Mouse (Mus musculus) adrenal gland, postnatal 10 days (tissue): ENCODE data around the gene Smim14. TPM values are rescaled to one million over a fixed set of nuclear protein-coding genes. Genes with fewer than 3 reads are reported as not detected.
"Not testable (repeated sequence)": the region's sequence is repeated elsewhere in the genome, so short reads cannot be mapped to it uniquely, and the experiment has no call there.

Experiments
- DNase-seq: peaks from one replicate; pipeline ENCODE4 v3.0.0; 2021; ENCODE audit warnings: mixed read lengths
- total RNA-seq, 2 experiments: library from RNA; stranded (reverse); gene quantifications; 2 replicates each; pipeline ENCODE4 v1.2.3; 2021

Gene Smim14
- total RNA-seq, 2 experiments from 2014 or later = 115 to 117 TPM

GRCm38 (mm10) chr5:65524831-65525230, 12.2 kb downstream of the Smim14 start:
- no peak for DNase-seq

GRCm38 (mm10) chr5:65521803-65522202, 15.2 kb downstream of the Smim14 start:
- DNase-seq = no peak

DNA sequence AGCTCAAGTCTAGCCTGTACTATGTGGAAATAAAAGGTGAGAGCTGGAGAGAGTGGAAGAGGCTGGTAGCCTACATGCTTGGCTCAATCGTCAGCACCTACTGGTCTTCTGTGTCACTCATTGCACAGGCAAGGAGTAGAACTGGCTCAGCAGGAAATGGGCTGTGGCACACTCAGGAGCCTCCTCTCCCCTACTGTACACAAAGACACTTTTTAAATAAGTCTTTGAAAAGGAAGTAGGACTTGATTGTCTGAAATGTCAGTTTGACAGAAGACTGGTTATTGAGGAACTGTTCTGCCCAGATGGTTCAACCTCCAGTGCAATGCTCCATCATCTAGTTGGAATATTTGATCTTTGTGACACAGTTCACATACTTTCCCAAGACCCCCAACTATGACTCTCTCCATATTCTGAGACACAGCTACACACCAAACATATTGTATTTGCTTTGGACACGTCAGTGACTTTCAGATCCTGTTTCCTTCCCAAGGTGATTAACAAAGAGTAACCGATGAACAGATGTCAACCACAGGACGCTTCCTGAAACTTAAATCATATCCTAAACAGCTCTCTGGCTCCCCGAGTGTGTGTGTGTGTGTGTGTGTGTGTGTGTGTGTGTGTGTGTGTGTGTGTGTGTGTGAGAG, 22.2 kb downstream of the Smim14 start:
- DNase-seq = no peak

DNA sequence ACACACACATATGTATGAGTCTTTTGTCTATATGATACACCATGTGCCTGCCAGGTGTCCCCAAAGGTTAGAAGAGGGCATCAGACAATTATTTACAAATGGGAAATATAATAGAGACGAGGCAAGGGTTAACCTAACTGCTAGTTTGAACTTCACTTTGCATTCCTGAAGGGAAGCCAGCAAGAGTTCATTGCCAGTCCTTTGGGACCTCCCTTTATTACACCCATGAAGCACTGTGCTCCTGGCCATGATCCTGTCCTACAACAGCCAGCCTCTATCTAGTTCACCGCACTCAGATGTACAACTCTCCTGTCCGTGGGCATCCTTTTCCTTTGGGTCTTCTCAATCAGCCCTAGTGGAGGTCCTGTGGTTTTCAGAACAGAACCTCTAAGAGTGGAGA, 23.5 kb downstream of the Smim14 start:
- DNase-seq = peak; percentile 18

DNA sequence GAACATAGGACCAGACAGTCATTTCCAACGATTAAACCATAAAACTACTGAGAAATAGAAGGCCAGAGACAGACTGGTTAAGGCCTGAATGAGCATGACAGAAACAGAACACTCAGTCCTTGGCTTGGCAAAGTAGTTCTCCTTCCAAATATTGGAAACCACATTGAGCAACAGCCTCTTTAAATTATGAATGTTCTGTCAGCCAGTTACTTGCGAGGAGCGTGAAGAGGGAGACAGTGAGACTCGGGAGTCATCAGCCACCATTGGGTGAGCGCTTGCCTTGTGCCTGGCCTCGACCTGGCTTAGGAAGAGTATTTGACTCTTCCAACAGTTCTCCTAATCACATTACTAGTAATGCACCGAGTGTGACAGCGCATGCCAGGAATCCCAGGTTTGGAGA, 28.6 kb downstream of the Smim14 start:
- peak; percentile 39 for DNase-seq

DNA sequence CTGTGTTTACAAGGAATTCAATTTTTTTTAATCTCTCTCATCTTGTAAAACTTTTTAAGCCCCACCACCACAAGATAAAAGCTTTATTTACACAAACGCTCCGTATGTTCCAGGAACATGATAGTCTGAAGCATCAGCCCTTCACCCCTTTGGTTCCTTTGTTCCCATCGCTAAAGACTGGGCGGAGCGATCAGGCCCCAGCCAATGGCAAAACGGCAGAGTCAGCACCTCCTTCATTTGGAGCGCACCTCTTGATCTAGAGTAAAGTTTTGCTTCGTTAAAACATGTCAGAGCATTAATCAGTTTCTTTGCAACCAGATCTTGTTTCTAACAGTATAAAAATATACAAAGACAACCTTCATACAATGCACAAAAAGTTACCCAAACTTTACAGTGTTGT, 31.2 kb downstream of the Smim14 start:
- peak; percentile 61 for DNase-seq

DNA sequence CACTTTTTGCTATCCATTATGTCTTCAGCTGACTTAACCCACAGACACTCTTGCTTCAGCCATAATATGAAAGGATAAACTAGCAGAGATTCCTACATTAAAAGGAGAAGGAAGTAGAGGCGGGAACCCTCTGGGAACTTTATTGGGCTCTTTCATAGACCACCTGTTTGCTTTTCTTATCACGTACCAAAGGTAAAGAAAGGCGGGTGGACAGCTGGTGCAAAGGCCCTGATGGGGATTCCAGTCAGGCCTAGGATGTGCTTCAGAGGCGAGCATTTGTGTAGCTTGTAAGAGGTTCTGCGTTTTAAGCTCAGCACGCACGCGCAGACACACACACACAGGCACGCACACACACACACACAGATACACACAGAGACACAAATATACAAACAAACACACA, 35.6 kb downstream of the Smim14 start:
- DNase-seq = no peak

DNA sequence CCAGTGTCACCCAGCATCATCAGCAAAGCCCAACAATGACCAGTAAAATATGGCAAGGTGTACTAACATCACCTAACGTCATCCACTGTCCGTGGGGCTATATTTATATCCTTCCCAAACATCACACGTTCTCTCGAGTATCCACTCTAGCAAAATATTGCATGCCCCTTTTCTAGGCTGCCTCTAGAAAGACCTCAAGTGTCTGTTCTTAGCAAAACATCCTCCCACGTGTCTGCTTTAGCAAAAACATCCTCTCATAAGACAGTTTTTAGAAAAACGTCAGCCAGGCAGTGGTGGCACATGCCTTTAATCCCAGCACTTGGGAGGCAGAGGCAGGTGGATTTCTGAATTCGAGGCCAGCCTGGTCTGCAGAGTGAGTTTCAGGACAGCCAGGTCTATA, 36.8 kb downstream of the Smim14 start:
- DNase-seq = no peak

DNA sequence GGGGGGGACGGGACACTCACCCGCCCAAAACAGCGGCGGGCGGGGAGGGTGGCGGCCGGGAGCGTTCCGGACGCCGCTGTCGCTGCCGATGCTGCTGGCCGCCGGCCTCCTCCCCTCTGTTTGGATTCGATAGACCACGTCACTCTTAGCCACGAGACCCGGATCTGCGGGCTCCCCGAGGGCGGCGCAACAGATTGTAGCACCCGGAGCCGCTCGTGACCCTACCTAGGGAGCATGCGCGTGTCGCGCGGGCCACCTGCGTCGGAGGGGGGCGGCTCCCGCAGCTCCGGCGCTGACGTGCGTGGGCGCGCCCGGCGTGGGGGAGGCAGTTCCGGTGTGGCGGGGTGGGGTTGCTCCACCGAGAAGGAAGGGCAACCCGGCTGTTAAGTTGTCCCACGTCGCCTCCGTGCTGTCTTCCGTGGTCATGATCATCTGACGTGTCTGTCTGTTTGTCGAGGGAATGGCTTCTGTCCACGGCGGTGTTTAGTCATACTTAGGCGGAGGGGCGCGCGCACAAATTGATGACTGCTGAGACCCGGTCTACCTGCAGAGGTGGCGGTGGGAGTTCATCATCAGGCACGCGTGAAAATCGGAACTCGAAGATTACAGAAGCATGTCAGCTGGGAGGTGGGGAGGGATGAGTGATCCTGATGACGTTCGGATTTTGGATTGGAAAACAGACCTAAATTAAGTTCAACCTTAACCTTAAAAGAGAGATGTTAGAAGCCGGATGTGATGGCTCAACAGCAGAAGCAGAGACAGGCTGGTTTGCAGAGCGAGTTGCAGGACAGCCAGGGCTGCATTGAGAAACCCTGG, 44.1 kb downstream of the Smim14 start, which contains the start of gene Gm43552:
Gene Gm43552, minus strand, starts transcription at position 118 of the 816 bp plus-strand sequence.
- peak; percentile 96 for DNase-seq

DNA sequence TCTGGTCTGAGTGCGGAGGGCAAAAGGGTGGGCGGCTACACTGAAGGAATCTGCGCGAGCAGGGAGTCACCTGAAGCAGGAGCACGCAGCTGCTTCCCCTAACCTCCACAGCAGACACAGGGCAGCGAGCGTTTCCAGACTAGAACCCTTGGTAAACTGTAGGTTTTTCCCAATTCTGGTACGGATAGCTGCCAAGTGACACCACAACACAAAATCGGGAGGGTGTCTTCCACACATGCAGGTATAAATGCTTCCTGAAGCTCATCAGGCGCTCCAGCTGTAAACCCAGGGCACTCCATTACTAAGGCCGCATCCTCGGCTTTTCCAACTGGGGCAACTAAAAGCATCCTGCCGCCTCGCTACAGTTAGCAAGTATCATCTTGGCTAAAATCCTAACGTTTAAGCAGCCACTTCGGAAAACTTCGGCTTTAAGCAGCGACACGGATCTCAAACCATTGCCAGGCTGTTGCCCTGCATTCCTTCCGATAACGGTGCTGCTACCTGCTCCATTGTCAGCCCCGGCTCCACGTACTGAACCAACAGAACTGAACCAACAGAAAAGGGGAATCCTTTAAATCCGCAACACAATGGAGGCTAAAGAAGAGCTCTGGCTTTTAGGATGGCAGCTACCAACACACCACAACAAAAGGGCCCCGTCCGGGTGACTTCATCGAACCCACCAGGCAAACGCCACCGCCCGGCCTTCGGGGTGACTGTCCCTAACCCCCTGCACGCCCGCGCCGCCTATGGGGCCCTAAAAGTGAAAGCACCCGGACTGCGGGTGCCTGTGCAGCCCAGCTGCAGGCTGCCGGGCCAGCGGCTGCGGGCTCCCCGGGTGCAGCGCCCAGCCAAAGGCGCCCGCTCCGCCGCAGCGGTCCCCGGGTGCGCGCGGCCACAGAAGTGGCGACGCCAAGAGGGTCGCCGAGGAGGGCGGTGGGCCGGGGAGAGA, 44.9 kb downstream of the Smim14 start:
- peak; percentile 82 for DNase-seq

DNA sequence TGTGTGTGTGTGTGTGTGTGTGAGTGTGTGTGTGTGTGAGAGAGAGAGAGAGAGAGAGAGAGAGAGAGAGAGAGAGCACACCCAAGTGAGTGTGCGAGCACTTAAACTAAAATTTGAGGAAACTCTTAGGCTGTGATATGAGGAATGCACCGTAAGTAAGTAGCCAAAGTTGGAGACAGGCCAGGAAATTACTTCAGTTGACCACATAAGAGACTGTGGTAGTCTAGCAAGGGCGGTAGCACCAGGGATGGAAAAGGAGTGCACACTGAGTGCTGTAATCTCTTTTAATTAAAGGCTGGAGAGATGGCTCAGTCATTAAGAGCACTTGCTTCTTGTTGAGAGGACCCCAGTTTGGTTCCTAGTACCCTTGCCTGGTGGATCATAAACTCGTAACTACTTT, 47.2 kb downstream of the Smim14 start:
- DNase-seq = no peak

DNA sequence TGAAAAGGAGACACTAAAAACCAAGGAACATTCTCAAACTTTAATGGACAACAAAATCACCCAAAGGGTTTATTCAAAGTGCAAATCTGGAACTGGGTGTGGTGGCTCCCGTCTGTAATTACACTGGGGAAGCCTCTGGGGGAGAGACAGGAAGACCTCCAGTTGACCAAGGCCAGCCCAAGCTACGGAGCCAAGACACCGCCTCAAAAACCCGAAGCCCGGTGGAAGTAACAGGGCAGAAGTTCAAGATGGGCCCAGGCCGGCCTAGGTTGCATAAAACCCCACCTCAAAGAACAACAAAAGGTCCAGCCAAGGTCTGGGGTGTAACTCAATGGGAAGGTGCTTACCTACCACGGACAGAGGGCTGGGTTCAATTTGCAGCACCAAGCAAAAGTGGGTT, 48.3 kb downstream of the Smim14 start:
- no peak for DNase-seq

- no peak for DNase-seq
Measured at GRCm38 (mm10) chr5:65487381-65487780, 49.6 kb downstream of the Smim14 start.

DNA sequence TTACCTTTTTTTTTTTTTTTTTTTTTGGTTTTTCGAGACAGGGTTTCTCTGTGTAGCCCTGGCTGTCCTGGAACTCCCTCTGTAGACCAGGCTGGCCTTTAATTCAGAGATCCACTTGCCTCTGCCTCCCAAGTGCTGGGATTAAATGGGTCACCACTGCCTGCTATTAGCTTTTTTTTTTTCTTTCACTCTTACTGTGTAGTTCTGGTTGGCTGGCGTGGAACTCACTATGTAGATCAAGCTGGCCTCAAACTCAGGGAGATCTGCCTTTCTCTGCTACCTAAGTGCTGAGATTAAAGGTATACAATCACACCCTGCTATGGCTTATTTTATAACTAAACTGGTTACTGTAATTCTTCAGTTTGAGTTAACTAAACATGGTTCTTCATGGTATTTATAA, 50.5 kb downstream of the Smim14 start:
- DNase-seq = no peak

DNA sequence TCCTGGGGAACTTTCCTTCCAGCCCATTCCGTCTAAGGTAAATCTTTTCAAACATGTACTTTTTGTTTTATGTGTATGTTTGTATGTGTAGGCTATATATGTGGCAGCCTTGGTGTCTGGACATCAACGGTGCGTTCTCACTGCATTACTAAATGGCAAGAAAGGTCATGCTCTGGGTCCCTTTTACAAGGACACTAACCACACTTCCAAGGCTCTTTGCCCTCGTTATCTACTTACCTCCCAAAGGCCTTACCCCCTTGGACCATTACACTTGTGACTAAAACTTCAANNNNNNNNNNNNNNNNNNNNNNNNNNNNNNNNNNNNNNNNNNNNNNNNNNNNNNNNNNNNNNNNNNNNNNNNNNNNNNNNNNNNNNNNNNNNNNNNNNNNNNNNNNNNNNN, 54.0 kb downstream of the Smim14 start:
- no peak for DNase-seq

DNA sequence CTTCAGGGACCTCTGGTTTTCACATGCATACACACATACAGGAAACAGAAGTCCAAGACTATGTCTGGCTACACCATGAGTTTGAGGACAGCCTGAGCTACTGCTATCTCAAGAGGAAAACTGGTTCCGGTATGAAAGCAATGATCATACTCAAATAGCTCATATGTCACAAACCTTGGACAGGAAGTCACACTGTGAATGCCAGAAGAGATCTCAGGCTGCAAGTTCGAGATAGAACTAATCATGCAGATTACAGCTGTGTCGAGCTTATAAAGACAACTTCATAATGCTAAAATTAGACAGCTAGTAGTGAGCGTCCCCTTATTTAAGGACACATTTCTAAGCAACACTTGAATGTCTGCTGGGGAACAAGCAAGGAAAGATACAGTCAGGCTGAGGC, 56.5 kb downstream of the Smim14 start:
- no peak for DNase-seq

DNA sequence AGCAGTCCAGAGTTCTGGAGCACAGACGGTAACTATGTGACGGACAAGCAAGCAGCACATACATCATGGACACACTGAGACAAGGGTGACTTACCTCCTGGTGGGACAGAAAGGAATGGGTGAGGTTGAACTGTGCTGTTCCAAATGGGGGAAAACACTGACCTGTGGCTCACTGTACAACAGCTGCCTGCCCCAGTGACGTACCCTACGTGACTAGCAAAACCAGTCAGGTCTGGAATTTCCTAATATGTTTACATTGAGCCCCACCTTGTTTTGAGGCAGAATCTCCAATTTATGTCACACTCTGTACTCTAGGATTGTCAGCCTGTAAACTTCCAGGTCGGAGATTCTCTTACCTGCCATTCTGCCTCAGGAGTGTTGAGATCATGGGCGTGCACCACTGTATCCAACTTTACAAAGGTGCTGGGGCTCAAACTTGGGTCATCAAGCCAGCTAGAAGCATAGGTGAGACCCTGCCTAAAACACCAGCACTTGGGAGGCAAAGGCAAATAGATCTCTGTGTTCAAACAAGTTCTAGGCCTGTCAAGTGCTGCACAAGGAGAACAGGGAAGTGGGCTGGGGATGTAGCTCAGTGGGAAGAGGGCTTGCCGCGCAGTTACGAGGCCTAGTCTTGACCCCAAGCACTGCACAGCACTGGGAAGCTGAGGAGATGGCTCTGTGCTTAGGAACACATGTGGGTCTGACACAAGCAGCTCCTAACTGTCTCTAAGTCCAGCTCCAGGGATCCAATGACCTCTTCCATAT, 57.1 kb downstream of the Smim14 start:
- no peak for DNase-seq

DNA sequence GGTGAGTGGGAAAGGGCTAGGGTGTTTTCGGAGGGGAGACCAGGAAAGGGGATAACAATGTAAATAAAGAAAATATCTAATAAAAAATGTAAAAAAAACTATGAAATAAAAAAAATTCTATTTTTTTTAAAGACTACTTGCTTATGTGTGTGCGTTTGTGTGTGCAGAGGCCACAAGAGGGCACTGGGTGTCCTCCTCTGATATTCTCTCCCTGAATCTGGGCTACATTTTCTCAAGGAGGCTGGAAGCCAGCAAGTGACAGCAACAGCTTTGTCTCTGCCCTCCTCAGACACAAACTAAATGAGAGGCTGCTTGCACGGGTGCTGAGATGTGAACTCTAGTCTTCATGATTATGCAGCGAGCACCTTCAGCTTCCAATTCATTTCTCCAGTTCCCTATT, 58.8 kb downstream of the Smim14 start:
- peak; percentile 34 for DNase-seq

- DNase-seq = not testable (repeated sequence)
Measured at GRCm38 (mm10) chr5:65476739-65477138, 60.2 kb downstream of the Smim14 start.

GRCm38 (mm10) chr5:65475806-65476205, 61.2 kb downstream of the Smim14 start:
- no peak for DNase-seq

DNA sequence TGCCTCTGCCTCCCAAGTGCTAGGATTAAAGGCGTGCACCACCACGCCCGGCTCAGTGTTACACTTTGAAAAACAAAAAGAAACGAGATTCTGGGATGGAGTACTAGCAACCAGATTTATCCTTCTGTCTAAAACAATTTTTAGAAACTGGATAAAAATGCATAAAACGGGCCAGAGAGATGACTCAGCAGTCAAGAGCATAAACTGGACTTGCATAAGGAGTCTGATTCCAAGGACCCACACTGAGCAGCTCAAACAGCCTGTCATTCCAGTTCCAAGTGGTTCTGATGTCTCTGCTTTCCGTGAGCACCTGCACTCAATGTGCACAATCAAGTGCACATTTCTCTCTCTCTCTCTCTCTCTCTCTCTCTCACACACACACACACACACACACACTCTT, 67.2 kb downstream of the Smim14 start:
- DNase-seq = peak; percentile 26

DNA sequence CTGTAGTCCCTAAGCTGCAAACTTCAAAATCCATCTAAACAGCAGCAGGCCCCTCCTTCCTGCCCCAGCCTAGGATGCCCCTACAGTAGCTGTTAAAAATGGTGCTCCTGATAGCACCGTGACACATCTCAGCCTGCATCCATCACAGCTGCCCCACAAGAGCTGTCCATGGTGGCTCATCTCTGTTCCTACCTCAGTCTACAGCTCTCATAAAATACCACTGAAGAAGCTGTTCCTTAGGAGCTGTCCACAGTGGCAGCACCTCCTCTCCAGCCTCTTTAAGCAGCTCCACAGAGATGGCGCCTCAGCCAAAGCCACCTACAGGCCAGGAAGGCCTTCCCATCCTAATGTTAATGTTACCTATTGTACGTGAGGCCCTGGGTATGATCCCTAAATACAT, 70.1 kb downstream of the Smim14 start:
- DNase-seq = no peak
